Mouse (Mus musculus) kidney, adult 2 months (tissue): ENCODE data around the gene Dmbx1.

ENCODE experiments used
- CTCF ChIP-seq: fragments of 200-500 bp; conservative IDR thresholded peaks from 2 replicates; pipeline ENCODE4 v1.5.1; 2011; ENCODE audit warnings: low read depth, mild to moderate bottlenecking, control low read depth, low read length, moderate library complexity, mixed read lengths; ENCODE audit not compliant: insufficient read depth, insufficient read length
- POLR2A ChIP-seq: fragments of 200-500 bp; IDR thresholded peaks from one replicate; pipeline ENCODE4 v1.6.1; 2011; ENCODE audit warnings: low read depth, low read length, control low read depth

DNA sequence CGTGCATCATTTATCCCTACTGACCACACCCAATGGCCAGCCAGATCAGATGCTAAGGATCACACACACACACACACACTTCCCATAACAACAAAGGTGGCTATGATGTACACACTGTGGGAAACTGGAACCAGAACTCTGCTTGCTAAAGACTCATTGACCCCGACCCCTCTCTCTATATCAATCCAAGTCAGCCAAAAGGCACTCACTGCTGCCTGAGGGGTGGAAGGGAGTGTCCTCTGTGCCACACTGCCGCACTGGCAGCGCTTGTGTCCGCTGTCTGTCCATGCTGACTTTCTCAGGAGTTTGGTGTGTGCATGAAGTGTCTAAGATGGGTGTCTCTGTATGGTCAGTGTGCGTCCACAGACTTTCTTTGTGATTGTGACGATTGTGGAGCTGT is 22.3 kb upstream of the Dmbx1 start:
- TF ChIP-seq CTCF (no peak), POLR2A (no peak)
